Comparison of ENCODE assay signal across 8 mouse cellular contexts in the genomic region with DNA sequence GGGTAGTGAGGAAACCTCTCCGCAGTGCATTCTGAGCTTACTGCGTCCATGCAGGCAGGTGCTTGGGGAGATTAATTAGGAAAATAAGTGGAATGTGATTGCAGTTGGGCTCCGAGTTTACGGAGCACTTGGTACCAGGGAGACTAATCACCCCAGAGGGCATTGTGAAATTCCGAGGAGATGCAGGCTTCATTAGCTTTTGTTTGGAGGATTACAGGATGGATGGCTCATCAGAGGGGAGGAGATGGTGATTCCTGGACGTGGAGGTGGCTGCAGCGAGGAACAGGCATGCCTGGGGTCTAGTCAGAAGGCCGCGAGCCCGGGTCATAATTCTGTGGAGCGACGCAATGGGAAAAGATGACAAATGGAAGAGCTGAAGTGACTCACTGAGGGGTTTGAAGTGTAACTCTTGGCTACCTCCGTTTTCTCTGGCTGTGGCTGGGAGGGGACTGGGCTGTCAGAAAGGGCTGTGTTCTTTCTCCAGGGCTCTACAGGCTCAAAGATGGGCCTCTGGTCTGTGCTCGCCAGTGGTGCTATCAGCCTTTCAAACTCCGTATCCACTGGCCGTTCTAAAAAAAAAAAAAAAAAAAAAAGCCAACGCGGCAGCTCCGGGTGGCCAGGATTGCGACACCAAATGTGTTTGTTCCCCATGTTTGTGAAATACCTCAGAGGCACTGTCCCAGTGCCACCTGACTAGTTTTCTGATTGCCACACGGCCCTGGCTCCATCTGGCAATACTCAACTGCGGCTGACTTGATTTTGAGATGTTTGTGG.
DNase-seq lines count a peak whose midpoint lies in the region; ATAC-seq lines count a peak whose summit lies in the region.

No protein-coding gene starts in this region.

- peak; percentile 3 for DNase-seq in right cerebral cortex, postnatal 4 days
- no peak for DNase-seq in right cerebral cortex, adult 18-20 months
- DNase-seq in left cerebral cortex, adult 11 months (ENCODE audit: low spot score), result no peak
- no peak for DNase-seq in cerebellum, adult 11-12 months

- H3K9me3 ChIP-seq in forebrain, embryonic 16.5 days (ENCODE audit: control insufficient read depth, low read length), result no peaks in the 10 kb centered on the region
- H3K9me3 ChIP-seq in hindbrain, embryonic 15.5 days, result no peaks in the 10 kb centered on the region
- H3K9me3 ChIP-seq in liver, embryonic 12.5 days (replicated peaks), result 0 out of 2 replicates have a peak, but pooled peaks cover 2% of the 10 kb centered on the region

- no peaks in the 10 kb centered on the region for H3K27me3 ChIP-seq in forebrain, embryonic 16.5 days (replicated peaks; ENCODE audit: control insufficient read depth, insufficient read depth, low read length)
- H3K27me3 ChIP-seq in hindbrain, embryonic 15.5 days, result 0 out of 2 replicates have a peak, but pooled peaks cover 4% of the 10 kb centered on the region
- H3K27me3 ChIP-seq in liver, embryonic 12.5 days (replicated peaks), result peaks cover 17% of the 10 kb centered on the region

- no peak overlapping the region; the same call in 1 of the 2 replicates for H3K4me3 ChIP-seq in forebrain, embryonic 16.5 days (replicated peaks; ENCODE audit: low read length)
- H3K4me3 ChIP-seq in hindbrain, embryonic 15.5 days, result no peak overlapping the region
- no peak overlapping the region for H3K4me3 ChIP-seq in liver, embryonic 12.5 days

- H3K4me2 ChIP-seq in forebrain, embryonic 16.5 days (ENCODE audit: low read length), result peak overlapping the region; percentile 51
- peak overlapping the region; percentile 44 for H3K4me2 ChIP-seq in hindbrain, embryonic 15.5 days
- peak overlapping the region; percentile 22; the same call in 1 of the 2 replicates for H3K4me2 ChIP-seq in liver, embryonic 12.5 days

- peak; percentile 54; the same call in 1 of the 2 replicates for ATAC-seq in forebrain, embryonic 16.5 days
- ATAC-seq in hindbrain, embryonic 15.5 days (ENCODE audit: low FRiP score, low read depth), result peak; percentile 16; the same call in 1 of the 2 replicates
- ATAC-seq in liver, embryonic 12.5 days, result peak; percentile 49
- peak; percentile 83 for ATAC-seq in monocyte, adult 5-6 weeks (replicated peaks; ENCODE audit: insufficient number of reproducible peaks, low FRiP score, low TSS enrichment, poor library complexity, severe bottlenecking)

- H3K4me1 ChIP-seq in forebrain, embryonic 16.5 days (replicated peaks; ENCODE audit: control insufficient read depth, insufficient read depth, low read length), result peaks cover 12% of the 10 kb centered on the region
- peaks cover 16% of the 10 kb centered on the region for H3K4me1 ChIP-seq in hindbrain, embryonic 15.5 days (replicated peaks)
- peaks cover 14% of the 10 kb centered on the region for H3K4me1 ChIP-seq in liver, embryonic 12.5 days

- H3K36me3 ChIP-seq in forebrain, embryonic 16.5 days (ENCODE audit: control insufficient read depth, insufficient read depth), result no peaks in the 10 kb centered on the region
- H3K36me3 ChIP-seq in hindbrain, embryonic 15.5 days, result no peaks in the 10 kb centered on the region
- no peaks in the 10 kb centered on the region for H3K36me3 ChIP-seq in liver, embryonic 12.5 days

- WGBS in forebrain, embryonic 16.5 days, result 7% methylated on average over 22 of the region's 22 CpGs
- WGBS in hindbrain, embryonic 15.5 days, result 13% methylated on average over 22 of the region's 22 CpGs
- 14% methylated on average over 22 of the region's 22 CpGs for WGBS in liver, embryonic 12.5 days (ENCODE audit: insufficient replicate concordance)

- H3K9ac ChIP-seq in forebrain, embryonic 16.5 days (replicated peaks; ENCODE audit: low read depth, low read length), result peak overlapping the region; percentile 44; the same call in 1 of the 2 replicates
- H3K9ac ChIP-seq in hindbrain, embryonic 15.5 days, result 0 out of 2 replicates have a peak overlapping the region, but pooled peaks have one; percentile 15
- peak overlapping the region; percentile 27; the same call in 1 of the 2 replicates for H3K9ac ChIP-seq in liver, embryonic 12.5 days

- H3K27ac ChIP-seq in forebrain, embryonic 16.5 days (ENCODE audit: low read length), result no peak overlapping the region
- H3K27ac ChIP-seq in hindbrain, embryonic 15.5 days (replicated peaks), result no peak overlapping the region
- H3K27ac ChIP-seq in liver, embryonic 12.5 days, result peak overlapping the region; percentile 75

Comparison
In these comparisons a context has a peak if more than half of its experiments do, and no peak if none do; other contexts are left out.
1. ATAC-seq: peak in every context shown above with its lines; median percentile 83 in monocyte, adult 5-6 weeks; 54 in forebrain, embryonic 16.5 days; 49 in liver, embryonic 12.5 days; 16 in hindbrain, embryonic 15.5 days.